Mouse (Mus musculus): Measurements from ENCODE around the gene Hmx1.

Gene Hmx1

GRCm38 (mm10) chr5:35388491-35389111 is at the start of gene Hmx1:
Gene Hmx1, plus strand, starts transcription at chr5:35389108.
- DNase-seq: peak; percentile 57 to 67

- no peak for DNase-seq
Measured at GRCm38 (mm10) chr5:35345084-35345483, 43.8 kb upstream of the Hmx1 start.

GRCm38 (mm10) chr5:35348794-35349193 is 40.1 kb upstream of the Hmx1 start:
- peak; percentile 81 to 84 for DNase-seq

- DNase-seq: peak; percentile 17 to 50
Measured at GRCm38 (mm10) chr5:35357544-35358440, 31.1 kb upstream of the Hmx1 start.

GRCm38 (mm10) chr5:35361570-35362284 is 27.2 kb upstream of the Hmx1 start:
- peak; percentile 97 to 98 for DNase-seq

GRCm38 (mm10) chr5:35366241-35367032 is 22.5 kb upstream of the Hmx1 start:
- DNase-seq: no peak

GRCm38 (mm10) chr5:35368916-35369315 is 20.0 kb upstream of the Hmx1 start:
- DNase-seq: no peak

GRCm38 (mm10) chr5:35379066-35379465 is 9.8 kb upstream of the Hmx1 start:
- DNase-seq: no peak

- peak; percentile 69 to 71 for DNase-seq
Measured at GRCm38 (mm10) chr5:35379815-35380214, 9.1 kb upstream of the Hmx1 start.

- no peak for DNase-seq
Measured at GRCm38 (mm10) chr5:35387834-35388490, 946 bp upstream of the Hmx1 start.

- no peak for DNase-seq
Measured at GRCm38 (mm10) chr5:35389441-35389840, 533 bp downstream of the Hmx1 start.

- DNase-seq: no peak
Measured at GRCm38 (mm10) chr5:35389915-35390314, 1.0 kb downstream of the Hmx1 start.

GRCm38 (mm10) chr5:35390848-35391655 is 2.1 kb downstream of the Hmx1 start:
- no peak for DNase-seq

GRCm38 (mm10) chr5:35391656-35392333 is 2.9 kb downstream of the Hmx1 start:
- DNase-seq: peak; percentile 23 to 46

GRCm38 (mm10) chr5:35392334-35392695 is 3.4 kb downstream of the Hmx1 start:
- peak in 1 of 2 experiments; percentile 27 for DNase-seq

GRCm38 (mm10) chr5:35395566-35396440 is 6.9 kb downstream of the Hmx1 start:
- peak in 1 of 2 experiments; percentile 30 for DNase-seq

- DNase-seq: no peak
Measured at GRCm38 (mm10) chr5:35396976-35397641, 8.2 kb downstream of the Hmx1 start.

- no peak for DNase-seq
Measured at GRCm38 (mm10) chr5:35397642-35398309, 8.9 kb downstream of the Hmx1 start.
